Mouse (Mus musculus) testis, adult 2 months (tissue): ENCODE measurements around the gene Med27.

Experiments
- CTCF ChIP-seq: fragments of 200-500 bp; IDR thresholded peaks from 2 replicates; pipeline ENCODE4 v1.5.1; 2012; ENCODE audit warnings: low read depth, mild to moderate bottlenecking, inconsistent platforms, low read length, moderate library complexity; ENCODE audit not compliant: control insufficient read depth, insufficient read depth, insufficient replicate concordance
- POLR2A ChIP-seq: fragments of 200-500 bp; IDR thresholded peaks from 2 replicates; pipeline ENCODE4 v1.6.1; 2012; ENCODE audit warnings: low read depth, mild to moderate bottlenecking, inconsistent platforms, low read length, moderate library complexity; ENCODE audit not compliant: control insufficient read depth

- TF ChIP-seq CTCF: no peak
- no peak for TF ChIP-seq POLR2A
These were observed 119.1 kb downstream of the Med27 start for GRCm38 (mm10) chr2:29465649-29466137.
